Mouse (Mus musculus) lung, postnatal 0 days (tissue): ENCODE results near the gene Efcab1.

Source experiments
- CTCF ChIP-seq: IDR thresholded peaks from 2 replicates; pipeline ENCODE4 v1.5.1; 2016; ENCODE audit warnings: antibody characterized with exemption, mild to moderate bottlenecking
- EP300 ChIP-seq: IDR thresholded peaks from 2 replicates; pipeline ENCODE4 v1.6.1; 2016; ENCODE audit warnings: antibody characterized with exemption, mild to moderate bottlenecking, control low read depth

GRCm38 (mm10) chr16:14885372-14885771 is 21.0 kb upstream of the Efcab1 start:
- no peak for TF ChIP-seq EP300
- no peak for TF ChIP-seq CTCF
